Mouse (Mus musculus): ENCODE data around the gene Art5. TPM values are rescaled to one million over a fixed set of nuclear protein-coding genes. Genes with fewer than 3 reads are reported as not detected.

The Art5 gene
- polyA plus RNA-seq (2012; ENCODE audit: insufficient read depth, insufficient read length, missing spikeins), result not detected in 2 replicates

- Histone ChIP-seq H3K27ac (replicated peaks; ENCODE audit: low read depth, low read length) (no peak within 1 kb of the TSS), H3K4me1 (ENCODE audit: control insufficient read depth, insufficient read depth, insufficient read length, low read length) (no peaks in the 10 kb centered on the region), H3K4me3 (ENCODE audit: insufficient read depth, low read depth, low read length) (no peak within 1 kb of the TSS)
Measured at GRCm38 (mm10) chr7:102109171-102109570, at the start of gene Art5. TSS of gene Art5 (minus strand) at chr7:102109489.

- Histone ChIP-seq H3K4me1 (ENCODE audit: control insufficient read depth, insufficient read depth, insufficient read length, low read length) (no peaks in the 10 kb centered on the region), H3K27ac (replicated peaks; ENCODE audit: low read depth, low read length) (no peak overlapping the region), H3K4me3 (ENCODE audit: insufficient read depth, low read depth, low read length) (no peak overlapping the region)
Measured at GRCm38 (mm10) chr7:102153691-102154090, 44.4 kb upstream of the Art5 start.

- Histone ChIP-seq H3K4me1 (ENCODE audit: control insufficient read depth, insufficient read depth, insufficient read length, low read length) (no peaks in the 10 kb centered on the region), H3K4me3 (ENCODE audit: insufficient read depth, low read depth, low read length) (no peak overlapping the region), H3K27ac (replicated peaks; ENCODE audit: low read depth, low read length) (no peak overlapping the region)
Measured at GRCm38 (mm10) chr7:102137898-102138297, 28.6 kb upstream of the Art5 start.

GRCm38 (mm10) chr7:102137464-102137863 lies 28.2 kb upstream of the Art5 start:
- Histone ChIP-seq H3K27ac (replicated peaks; ENCODE audit: low read depth, low read length) (no peak overlapping the region), H3K4me1 (ENCODE audit: control insufficient read depth, insufficient read depth, insufficient read length, low read length) (no peaks in the 10 kb centered on the region; the same call in 1 of the 2 replicates), H3K4me3 (ENCODE audit: insufficient read depth, low read depth, low read length) (no peak overlapping the region)

- no peak overlapping the region; the same call in 1 of the 2 replicates for H3K27ac ChIP-seq (replicated peaks; ENCODE audit: low read depth, low read length)
- H3K4me1 ChIP-seq (ENCODE audit: control insufficient read depth, insufficient read depth, insufficient read length, low read length), result no peaks in the 10 kb centered on the region; the same call in 1 of the 2 replicates
- no peak overlapping the region for H3K4me3 ChIP-seq (ENCODE audit: insufficient read depth, low read depth, low read length)
Measured at GRCm38 (mm10) chr7:102132395-102132794, 23.1 kb upstream of the Art5 start.

GRCm38 (mm10) chr7:102120326-102120725 lies 11.0 kb upstream of the Art5 start:
- Histone ChIP-seq H3K4me1 (ENCODE audit: control insufficient read depth, insufficient read depth, insufficient read length, low read length) (no peaks in the 10 kb centered on the region), H3K4me3 (ENCODE audit: insufficient read depth, low read depth, low read length) (no peak overlapping the region), H3K27ac (replicated peaks; ENCODE audit: low read depth, low read length) (no peak overlapping the region)

- Histone ChIP-seq H3K27ac (replicated peaks; ENCODE audit: low read depth, low read length) (no peak overlapping the region), H3K4me1 (ENCODE audit: control insufficient read depth, insufficient read depth, insufficient read length, low read length) (no peaks in the 10 kb centered on the region), H3K4me3 (ENCODE audit: insufficient read depth, low read depth, low read length) (no peak overlapping the region)
Measured at GRCm38 (mm10) chr7:102117382-102117781, 8.1 kb upstream of the Art5 start.

GRCm38 (mm10) chr7:102116579-102117331 lies 7.5 kb upstream of the Art5 start, which contains the start of gene Chrna10:
TSS of gene Chrna10 (minus strand) at chr7:102116828.
- H3K4me1 ChIP-seq (ENCODE audit: control insufficient read depth, insufficient read depth, insufficient read length, low read length), result no peaks in the 10 kb centered on the region
- H3K4me3 ChIP-seq (ENCODE audit: insufficient read depth, low read depth, low read length), result no peak within 1 kb of the TSS
- H3K27ac ChIP-seq (replicated peaks; ENCODE audit: low read depth, low read length), result no peak within 1 kb of the TSS

GRCm38 (mm10) chr7:102113151-102113729 lies 4.0 kb upstream of the Art5 start:
- H3K4me3 ChIP-seq (ENCODE audit: insufficient read depth, low read depth, low read length), result no peak overlapping the region
- H3K27ac ChIP-seq (replicated peaks; ENCODE audit: low read depth, low read length), result no peak overlapping the region
- H3K4me1 ChIP-seq (ENCODE audit: control insufficient read depth, insufficient read depth, insufficient read length, low read length), result no peaks in the 10 kb centered on the region

- Histone ChIP-seq H3K4me3 (ENCODE audit: insufficient read depth, low read depth, low read length) (no peak overlapping the region), H3K4me1 (ENCODE audit: control insufficient read depth, insufficient read depth, insufficient read length, low read length) (no peaks in the 10 kb centered on the region), H3K27ac (replicated peaks; ENCODE audit: low read depth, low read length) (no peak overlapping the region)
Measured at GRCm38 (mm10) chr7:102109746-102110145, 457 bp upstream of the Art5 start.

GRCm38 (mm10) chr7:102108206-102108605 lies 1.1 kb downstream of the Art5 start:
- Histone ChIP-seq H3K4me1 (ENCODE audit: control insufficient read depth, insufficient read depth, insufficient read length, low read length) (no peaks in the 10 kb centered on the region), H3K27ac (replicated peaks; ENCODE audit: low read depth, low read length) (no peak overlapping the region), H3K4me3 (ENCODE audit: insufficient read depth, low read depth, low read length) (no peak overlapping the region)

GRCm38 (mm10) chr7:102106700-102107141 lies 2.6 kb downstream of the Art5 start:
- no peak overlapping the region for H3K4me3 ChIP-seq (ENCODE audit: insufficient read depth, low read depth, low read length)
- H3K4me1 ChIP-seq (ENCODE audit: control insufficient read depth, insufficient read depth, insufficient read length, low read length), result no peaks in the 10 kb centered on the region
- H3K27ac ChIP-seq (replicated peaks; ENCODE audit: low read depth, low read length), result no peak overlapping the region

GRCm38 (mm10) chr7:102104126-102104525 lies 5.2 kb downstream of the Art5 start:
- H3K27ac ChIP-seq (replicated peaks; ENCODE audit: low read depth, low read length), result no peak overlapping the region
- no peak overlapping the region for H3K4me3 ChIP-seq (ENCODE audit: insufficient read depth, low read depth, low read length)
- peaks cover 7% of the 10 kb centered on the region; the same call in 1 of the 2 replicates for H3K4me1 ChIP-seq (ENCODE audit: control insufficient read depth, insufficient read depth, insufficient read length, low read length)

- H3K4me3 ChIP-seq (ENCODE audit: insufficient read depth, low read depth, low read length), result no peak overlapping the region
- peaks cover 7% of the 10 kb centered on the region; the same call in 1 of the 2 replicates for H3K4me1 ChIP-seq (ENCODE audit: control insufficient read depth, insufficient read depth, insufficient read length, low read length)
- no peak overlapping the region for H3K27ac ChIP-seq (replicated peaks; ENCODE audit: low read depth, low read length)
Measured at GRCm38 (mm10) chr7:102103555-102103954, 5.7 kb downstream of the Art5 start.

GRCm38 (mm10) chr7:102102696-102103095 lies 6.6 kb downstream of the Art5 start:
- Histone ChIP-seq H3K27ac (replicated peaks; ENCODE audit: low read depth, low read length) (no peak overlapping the region), H3K4me3 (ENCODE audit: insufficient read depth, low read depth, low read length) (no peak overlapping the region), H3K4me1 (ENCODE audit: control insufficient read depth, insufficient read depth, insufficient read length, low read length) (peaks cover 7% of the 10 kb centered on the region; the same call in 1 of the 2 replicates)

- no peak overlapping the region for H3K4me3 ChIP-seq (ENCODE audit: insufficient read depth, low read depth, low read length)
- no peak overlapping the region for H3K27ac ChIP-seq (replicated peaks; ENCODE audit: low read depth, low read length)
Measured at GRCm38 (mm10) chr7:102102241-102102640, 7.0 kb downstream of the Art5 start.

More at GRCm38 (mm10) chr7:102102241-102102640, 7.0 kb downstream of the Art5 start:
- H3K4me1 ChIP-seq (ENCODE audit: control insufficient read depth, insufficient read depth, insufficient read length, low read length), result peaks cover 7% of the 10 kb centered on the region; the same call in 1 of the 2 replicates

Measured in brown adipose tissue, adult 24 weeks (tissue).